Mouse (Mus musculus): ENCODE data around the gene Rab36.

Rab36 gene

DNA sequence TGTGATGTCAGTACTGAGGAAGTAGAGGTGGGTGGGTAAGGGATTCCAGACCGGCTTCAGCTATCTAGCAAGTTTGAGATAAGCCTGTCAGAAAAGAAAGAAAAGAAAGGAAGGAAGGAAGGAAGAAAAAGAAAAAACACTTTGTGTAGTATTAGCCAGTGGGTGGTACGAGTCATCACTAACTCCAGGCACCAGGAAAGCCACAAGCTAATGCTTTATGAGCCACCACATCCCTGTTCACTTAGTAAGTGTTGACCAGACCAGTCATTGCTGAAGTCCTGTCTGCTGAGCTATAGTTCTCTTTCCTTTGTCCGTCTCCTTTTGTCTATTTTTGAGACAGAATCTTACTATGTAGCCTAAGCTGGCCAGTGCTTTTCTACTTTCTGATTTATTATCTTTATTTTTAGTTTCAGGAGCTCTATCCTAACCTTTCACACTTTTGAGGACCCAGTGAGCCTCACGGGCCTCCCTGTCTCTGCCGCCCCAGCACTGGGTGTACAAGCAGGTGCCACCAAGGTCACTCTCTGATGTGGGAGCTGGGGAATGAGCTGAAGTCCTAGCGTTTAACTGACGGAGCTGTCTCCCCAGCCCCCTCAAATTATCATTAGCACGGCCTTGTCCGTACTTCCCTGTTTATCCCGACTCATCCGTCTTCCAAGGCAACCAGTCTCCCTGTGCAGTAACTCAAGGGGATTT is 33.6 kb downstream of the Rab36 start:
- DNase-seq (ENCODE audit: low spot score in 2 of 2), result no peak

DNA sequence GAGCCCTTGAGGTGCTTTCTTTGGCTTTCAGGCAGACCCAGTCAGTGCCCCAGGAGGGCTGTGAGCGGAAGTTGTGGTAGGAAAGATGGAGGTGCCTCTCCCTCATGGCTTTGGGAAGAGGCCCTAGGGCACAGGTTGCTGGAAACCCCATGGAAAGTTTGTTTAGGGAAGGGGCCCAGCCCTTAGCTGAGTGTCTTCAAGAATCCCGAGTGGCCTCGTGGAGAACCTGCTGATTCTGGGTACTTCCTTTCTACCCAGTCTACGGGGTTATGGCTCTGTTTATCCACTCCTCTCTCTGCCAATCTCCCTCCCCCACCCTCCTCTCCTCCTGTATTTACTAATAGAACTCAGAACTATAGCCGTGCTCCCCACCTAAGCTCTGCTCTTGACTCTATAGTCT is 38.8 kb downstream of the Rab36 start:
- DNase-seq (ENCODE audit: low spot score in 2 of 2), result no peak

DNA sequence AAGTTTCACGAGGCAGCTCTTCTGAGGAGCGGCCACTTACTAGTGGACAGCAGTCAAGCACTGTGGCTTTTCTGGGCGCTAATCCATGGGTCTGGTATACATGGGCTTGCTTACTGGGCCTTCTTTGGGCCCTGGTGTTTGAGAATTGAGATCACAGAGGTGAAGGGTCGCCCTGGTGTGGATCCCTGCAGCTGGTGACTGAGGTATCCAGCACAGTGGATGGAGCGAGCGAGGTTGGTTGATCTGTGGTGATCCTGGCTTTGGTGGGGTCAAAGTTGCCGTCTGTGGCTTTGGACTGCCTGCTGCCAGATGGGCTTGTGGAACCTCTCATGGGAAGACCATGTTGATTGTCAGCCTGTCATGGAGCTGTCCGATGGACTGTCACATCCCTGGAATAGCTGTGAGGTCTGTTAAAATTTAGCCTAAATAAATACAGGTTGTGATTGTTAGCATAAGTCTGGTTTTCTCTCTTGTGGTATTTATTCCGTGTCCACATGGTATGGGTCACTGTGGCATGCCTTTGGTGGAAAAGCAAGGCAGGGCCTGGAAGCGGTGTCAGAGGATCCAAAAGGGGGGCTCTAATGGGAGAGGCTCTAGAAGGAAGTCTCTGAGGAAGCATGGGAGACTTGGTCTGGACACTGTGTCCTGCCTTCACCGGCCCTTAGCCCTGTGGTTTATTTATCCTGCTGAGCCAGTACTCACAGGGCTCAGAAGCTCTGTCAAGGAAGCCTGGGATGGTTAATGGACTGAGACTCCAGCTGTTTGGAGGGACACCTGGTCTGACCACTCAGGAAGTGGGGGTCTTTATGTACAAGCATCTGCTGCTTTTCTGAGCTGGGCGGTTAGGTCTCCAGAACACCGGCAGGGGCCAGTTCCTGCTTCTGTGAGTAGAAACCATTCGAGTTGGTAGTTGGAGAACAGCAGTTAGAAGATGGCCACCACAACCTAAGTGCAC is 41.6 kb downstream of the Rab36 start:
- no peak for DNase-seq (ENCODE audit: low spot score in 2 of 2)

DNA sequence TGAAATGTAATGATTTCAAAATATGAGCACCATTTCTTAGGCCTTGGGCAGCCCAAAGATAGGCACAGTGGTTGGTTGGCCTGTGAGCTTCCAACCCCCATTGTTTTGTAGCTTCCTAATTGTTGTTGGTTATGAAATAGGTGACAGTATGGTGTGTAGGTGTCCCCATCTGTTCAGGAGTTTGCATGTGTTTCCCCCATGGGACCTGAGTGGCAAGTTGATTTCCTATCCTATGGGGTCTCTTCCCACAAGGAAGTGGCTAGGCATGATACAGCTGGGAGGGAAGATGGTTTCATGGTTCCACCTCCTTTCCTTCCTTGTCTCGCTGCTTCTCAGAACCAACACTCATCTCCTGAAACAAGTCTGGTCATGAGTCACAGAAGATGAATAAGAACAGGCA is 48.5 kb downstream of the Rab36 start:
- DNase-seq (ENCODE audit: low spot score in 2 of 2), result peak in 1 of 2 experiments; percentile 51

DNA sequence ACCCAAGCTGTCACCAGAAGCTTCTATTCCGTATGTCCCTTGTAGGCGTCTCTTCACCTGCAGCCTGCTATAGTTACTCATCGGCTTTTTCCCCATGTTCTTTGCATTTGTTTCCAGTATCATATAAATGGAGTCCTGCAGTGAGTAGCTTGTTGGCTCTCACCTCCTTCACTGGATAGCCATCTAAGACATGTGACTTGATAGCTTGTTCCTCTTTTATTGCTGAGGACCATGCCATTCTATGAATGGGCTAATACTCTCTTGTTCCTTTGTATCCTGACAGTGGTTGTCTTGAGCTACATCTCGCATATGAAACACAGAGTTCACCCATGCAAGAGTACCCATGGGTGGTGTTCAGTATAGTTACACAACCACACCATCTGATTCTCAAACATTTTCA is 51.6 kb downstream of the Rab36 start:
- DNase-seq (ENCODE audit: low spot score in 2 of 2), result no peak

DNA sequence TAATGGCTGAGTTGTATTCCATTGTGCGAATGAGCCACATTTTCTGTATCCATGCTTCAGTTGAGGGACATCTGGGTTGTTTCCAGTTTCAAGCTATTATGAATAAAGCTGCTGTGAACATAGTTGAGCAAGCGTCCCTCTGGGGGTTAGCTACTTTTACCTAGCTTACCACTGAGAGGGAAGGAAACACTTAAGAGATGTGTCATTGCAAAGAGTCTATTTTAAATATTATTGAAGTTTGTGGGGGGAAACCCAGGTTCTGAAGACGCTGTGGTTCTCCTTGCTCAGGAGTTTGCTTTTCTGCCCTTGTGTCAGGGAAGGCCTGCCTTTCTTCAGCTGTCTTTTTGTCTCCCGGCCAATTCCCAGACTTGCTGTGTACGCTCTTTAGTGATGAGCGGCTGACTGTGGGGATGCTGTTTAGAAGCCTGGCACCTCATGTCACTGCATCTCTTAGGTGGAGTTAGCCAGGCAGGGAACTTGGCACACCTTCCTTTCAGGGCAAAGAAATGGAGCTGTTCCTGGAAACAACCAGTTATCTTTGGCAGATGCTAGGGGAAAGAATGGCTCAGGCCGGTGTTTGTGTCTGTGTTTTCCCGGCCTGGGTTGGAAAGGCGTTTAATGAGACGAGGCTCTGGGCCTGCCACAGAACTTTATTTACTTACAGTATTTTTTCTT is 54.8 kb downstream of the Rab36 start:
- no peak for DNase-seq (ENCODE audit: low spot score in 2 of 2)

- DNase-seq (ENCODE audit: low spot score in 2 of 2), result no peak
Observed at GRCm38 (mm10) chr10:75093252-75093987, 56.6 kb downstream of the Rab36 start.

- DNase-seq (ENCODE audit: low spot score in 2 of 2), result no peak
Observed at GRCm38 (mm10) chr10:75094338-75094737, 57.5 kb downstream of the Rab36 start.

DNA sequence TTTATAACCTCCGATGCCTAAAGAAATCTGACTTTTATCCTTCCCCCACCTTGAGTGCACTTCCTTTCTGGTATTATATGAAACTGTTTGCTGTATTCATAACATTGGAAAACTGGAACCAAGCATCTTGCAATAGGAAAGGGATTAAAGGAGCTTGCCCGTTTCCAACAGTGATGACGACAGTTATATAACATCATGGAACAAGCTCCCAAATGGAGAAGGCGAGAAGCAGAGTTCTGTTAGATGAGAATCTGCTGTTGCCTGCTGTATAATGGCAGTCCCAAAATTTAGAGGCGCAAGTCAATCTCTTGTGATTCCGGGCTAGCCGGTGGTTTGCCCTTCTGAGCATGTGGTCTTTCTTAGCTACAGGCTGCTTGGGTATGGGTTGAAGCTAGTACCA is 58.4 kb downstream of the Rab36 start:
- DNase-seq (ENCODE audit: low spot score in 2 of 2), result no peak

DNA sequence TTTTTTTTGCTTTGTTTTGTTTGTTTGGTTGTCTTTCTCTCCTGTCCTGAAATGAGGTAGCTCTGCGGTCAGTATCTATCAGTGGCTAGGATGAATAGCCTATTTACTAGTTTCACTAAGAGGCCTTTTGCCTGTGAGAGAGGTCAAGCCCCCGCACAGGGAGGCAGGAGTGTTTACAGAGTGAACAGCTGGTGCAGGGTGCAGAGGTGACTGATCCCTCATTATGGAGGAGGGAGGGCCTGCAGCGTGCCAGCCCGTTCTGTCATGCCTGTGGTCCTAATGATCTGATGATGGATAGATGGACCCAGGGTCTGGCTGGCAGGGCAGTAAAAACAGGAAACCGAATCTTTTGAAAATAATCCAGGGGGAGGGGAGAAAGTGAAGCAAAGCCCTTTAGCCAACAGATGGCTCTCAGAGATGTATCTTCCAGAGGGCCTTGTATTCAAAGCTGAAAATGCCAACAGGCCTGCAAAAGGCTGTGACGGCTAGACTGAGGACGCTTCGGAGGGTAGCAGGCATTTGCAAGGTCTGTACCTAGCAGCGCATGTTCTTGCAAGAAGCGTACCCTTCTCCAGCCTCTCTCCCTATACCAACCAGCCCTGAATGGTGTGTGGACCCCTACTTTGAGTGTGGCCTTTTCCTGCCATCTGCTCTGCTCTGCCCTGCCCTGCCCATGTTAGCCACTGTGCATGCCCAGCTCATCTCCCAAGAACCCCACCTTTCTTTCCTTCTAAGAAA is 61.8 kb downstream of the Rab36 start:
- no peak for DNase-seq (ENCODE audit: low spot score in 2 of 2)

GRCm38 (mm10) chr10:75100298-75100697 is 63.4 kb downstream of the Rab36 start:
- peak in 1 of 2 experiments; percentile 53 for DNase-seq (ENCODE audit: low spot score in 2 of 2)

DNA sequence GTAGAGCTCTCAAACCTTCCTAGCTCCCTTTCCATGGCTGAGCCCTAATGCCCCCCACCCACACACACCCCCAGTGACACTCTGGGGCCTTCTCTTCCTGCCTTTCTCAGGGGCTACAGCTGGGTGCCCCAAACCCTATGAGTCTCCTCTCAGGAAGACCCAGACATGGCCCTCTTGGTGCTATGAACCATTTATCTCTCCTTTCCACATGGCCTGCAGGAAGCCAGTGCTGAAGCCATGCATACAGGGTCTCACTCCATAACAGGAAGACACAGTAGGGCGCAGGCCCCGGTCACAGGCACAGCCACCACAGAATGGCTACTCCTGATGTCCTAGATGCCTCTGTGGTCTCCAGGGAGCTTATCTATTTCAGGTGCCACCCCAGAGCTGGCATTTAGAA is 66.6 kb downstream of the Rab36 start:
- DNase-seq (ENCODE audit: low spot score in 2 of 2), result no peak
